Mouse (Mus musculus) limb, embryonic 15.5 days (tissue): ENCODE results near the gene Coq5. TPM values are rescaled to one million over a fixed set of nuclear protein-coding genes. Genes with fewer than 3 reads are reported as not detected.

ENCODE experiments used
- ATAC-seq: fragments of 200-750 bp; cut with Nextera tagmentation; 2 replicates; pipeline ENCODE4 v1.8.0; 2017; ENCODE audit warnings: low read depth, moderate TSS enrichment; ENCODE audit not compliant: insufficient number of reproducible peaks, low FRiP score, low TSS enrichment
- H3K27ac ChIP-seq: fragments of 300-500 bp; sonication (generic); 2 replicates; pipeline ENCODE4 v1.5.1; 2015; ENCODE audit warnings: moderate library complexity, mild to moderate bottlenecking, inconsistent platforms
- H3K27me3 ChIP-seq: fragments of 300-500 bp; sonication (generic); 2 replicates; pipeline ENCODE4 v1.6.1; 2015; ENCODE audit warnings: inconsistent platforms
- H3K36me3 ChIP-seq: fragments of 300-500 bp; sonication (generic); 2 replicates; pipeline ENCODE4 v1.6.1; 2015; ENCODE audit warnings: inconsistent platforms
- H3K4me1 ChIP-seq: fragments of 300-500 bp; sonication (generic); 2 replicates; pipeline ENCODE4 v1.6.1; 2015; ENCODE audit warnings: inconsistent platforms
- H3K4me2 ChIP-seq: fragments of 300-500 bp; sonication (generic); 2 replicates; pipeline ENCODE4 v1.6.1; 2015; ENCODE audit warnings: mild to moderate bottlenecking, inconsistent platforms
- H3K4me3 ChIP-seq: fragments of 300-500 bp; sonication (generic); 2 replicates; pipeline ENCODE4 v1.5.1; 2015; ENCODE audit warnings: mild to moderate bottlenecking, inconsistent platforms
- H3K9ac ChIP-seq: fragments of 300-500 bp; sonication (generic); 2 replicates; pipeline ENCODE4 v1.6.1; 2015; ENCODE audit warnings: inconsistent platforms
- H3K9me3 ChIP-seq: fragments of 300-500 bp; sonication (generic); 2 replicates; pipeline ENCODE4 v1.6.1; 2016; ENCODE audit warnings: inconsistent platforms
- WGBS: fragments of 180-500 bp; shearing (Covaris S2); methylation state at CpG from one replicate; pipeline ENCODE4 v1.1.7; 2015; 5-methylcytosine and 5-hydroxymethylcytosine counted together
- polyA plus RNA-seq: library from polyadenylated mRNA; unstranded; fragments of >200 nt; fragmentation: Nextera tagmentation; extraction: Ambion mirVana; gene quantifications from 2 replicates; pipeline ENCODE4 v1.2.1, GENCODE M21; 2015

Coq5 gene
- polyA plus RNA-seq: 36.4 and 43.7 TPM in 2 replicates

DNA sequence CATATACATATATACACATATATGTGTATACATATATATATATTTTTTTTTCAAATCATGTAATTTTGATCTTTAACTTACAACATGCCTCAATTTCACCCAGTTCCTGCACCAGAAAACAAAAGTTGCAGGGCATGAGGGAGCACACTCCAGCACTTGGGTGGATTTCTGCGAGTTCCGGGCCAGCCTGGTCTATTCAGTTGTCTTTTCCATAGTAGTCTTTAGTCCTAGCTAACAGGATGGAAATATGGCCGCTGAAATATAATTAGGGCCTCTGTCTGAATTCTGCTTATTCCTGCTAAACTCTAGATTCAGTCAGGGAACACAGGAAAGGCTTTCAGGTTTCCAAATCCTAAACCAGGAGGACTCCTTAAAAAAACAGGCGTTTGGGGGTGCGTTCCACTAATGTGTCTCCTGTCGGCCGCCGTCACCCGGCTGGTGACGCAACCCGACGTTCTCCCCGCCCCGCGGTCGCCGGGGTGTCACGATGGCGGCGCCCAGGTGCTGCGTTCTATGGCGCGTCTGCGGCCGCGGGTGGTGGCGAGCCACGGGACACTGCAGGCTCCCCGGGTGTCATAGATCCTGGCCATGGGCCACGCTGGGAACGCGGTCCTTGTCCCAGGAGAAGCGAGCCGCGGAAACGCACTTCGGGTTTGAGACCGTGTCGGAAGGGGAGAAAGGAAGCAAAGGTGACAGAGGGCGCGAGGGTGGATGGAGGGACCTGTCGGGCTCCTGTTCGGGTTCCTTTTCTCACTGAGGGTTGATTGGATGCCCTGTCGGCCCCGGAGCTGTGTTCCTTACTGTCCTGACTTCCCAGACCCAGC is at the start of gene Coq5:
TSS of gene Coq5 (plus strand) at position 441 of the 824 bp plus-strand sequence.
- Histone ChIP-seq H3K4me2 (peak within 1 kb of the TSS; percentile 89), H3K9me3 (no peaks in the 10 kb centered on the region), H3K27me3 (no peaks in the 10 kb centered on the region), H3K4me3 (peak within 1 kb of the TSS; percentile 72), H3K9ac (peak within 1 kb of the TSS; percentile 57), H3K27ac (peak within 1 kb of the TSS; percentile 47; the same call in 1 of the 2 replicates), H3K4me1 (peaks cover 5% of the 10 kb centered on the region), H3K36me3 (peaks cover 10% of the 10 kb centered on the region)
- WGBS: 4% methylated on average over 45 of the region's 45 CpGs
- 0 out of 2 replicates have a peak, but pooled peaks have one; percentile 65 for ATAC-seq

DNA sequence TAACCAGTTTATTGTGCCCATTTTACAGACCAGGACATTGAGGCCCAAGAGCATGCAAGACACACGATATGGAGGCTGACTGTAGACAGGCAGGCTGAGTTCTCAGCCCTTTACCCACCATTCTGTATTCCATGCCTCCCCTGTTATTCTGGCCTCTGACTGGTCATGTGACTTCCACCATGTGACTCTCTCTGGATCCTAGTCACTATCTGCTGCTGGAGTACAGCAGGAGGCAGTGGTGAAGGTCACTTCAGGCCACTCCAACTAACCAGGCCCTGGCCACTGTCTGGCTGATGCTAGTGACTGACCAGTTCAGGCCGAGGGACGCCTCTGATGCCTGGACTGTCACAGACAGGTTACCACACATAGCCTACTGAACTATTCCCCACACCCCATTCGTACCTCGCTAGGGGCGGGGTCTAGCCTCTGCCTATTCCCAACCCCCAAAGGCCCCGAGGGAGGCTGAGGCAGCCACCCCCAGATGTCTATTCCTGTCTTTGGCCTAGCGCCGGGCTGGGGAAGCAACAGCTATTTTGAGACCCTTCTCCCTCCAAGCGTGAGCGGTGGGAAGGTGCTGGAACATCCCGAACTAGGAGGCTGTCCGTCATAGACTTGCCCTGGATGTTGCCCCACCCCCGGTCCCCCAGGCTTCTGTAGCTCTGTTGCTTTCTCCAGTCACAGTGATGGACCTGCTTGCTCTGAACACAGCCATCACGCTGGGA is 48.5 kb upstream of the Coq5 start:
- Histone ChIP-seq H3K27ac (no peak overlapping the region), H3K4me2 (no peak overlapping the region), H3K9me3 (no peaks in the 10 kb centered on the region), H3K4me3 (no peak overlapping the region), H3K9ac (no peak overlapping the region), H3K4me1 (peaks cover 17% of the 10 kb centered on the region), H3K36me3 (no peaks in the 10 kb centered on the region), H3K27me3 (peaks cover 20% of the 10 kb centered on the region; the same call in 1 of the 2 replicates)
- ATAC-seq: no peak
- 46% methylated on average over 15 of the region's 15 CpGs for WGBS

DNA sequence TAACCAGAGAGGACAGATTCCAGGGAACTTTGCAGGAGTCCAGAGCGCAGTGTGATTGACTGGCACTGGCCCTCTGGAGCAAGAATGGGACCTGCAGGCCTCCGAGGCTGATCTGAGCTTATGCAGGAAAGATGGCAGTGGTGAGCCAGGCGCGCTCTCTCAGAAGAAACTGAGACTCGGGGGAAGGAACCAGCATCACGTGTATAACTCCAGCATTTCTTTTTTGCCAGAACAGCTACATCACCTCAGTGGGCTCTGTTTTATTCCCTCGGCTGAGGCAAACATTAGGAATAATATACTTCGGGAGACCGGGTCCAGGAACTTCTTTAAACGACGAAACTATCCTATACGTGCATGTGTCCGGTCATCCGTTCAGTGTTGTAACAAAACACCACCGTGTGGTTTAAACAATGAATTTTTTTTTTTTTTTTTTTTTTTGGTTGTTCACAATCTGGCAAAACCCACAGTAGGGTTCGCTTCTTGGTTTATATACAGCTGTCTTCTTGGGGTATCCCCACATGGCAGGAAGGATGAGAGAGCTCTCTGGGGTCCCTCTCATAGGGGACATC is 47.8 kb upstream of the Coq5 start:
- 28% methylated on average over 16 of the region's 16 CpGs for WGBS
- H3K9me3 ChIP-seq: no peaks in the 10 kb centered on the region
- no peak overlapping the region for H3K4me3 ChIP-seq
- H3K27me3 ChIP-seq: peaks cover 20% of the 10 kb centered on the region; the same call in 1 of the 2 replicates
- H3K9ac ChIP-seq: no peak overlapping the region
- ATAC-seq: no peak
- H3K27ac ChIP-seq: no peak overlapping the region
- H3K4me1 ChIP-seq: peaks cover 19% of the 10 kb centered on the region
- H3K4me2 ChIP-seq: no peak overlapping the region
- H3K36me3 ChIP-seq: no peaks in the 10 kb centered on the region

DNA sequence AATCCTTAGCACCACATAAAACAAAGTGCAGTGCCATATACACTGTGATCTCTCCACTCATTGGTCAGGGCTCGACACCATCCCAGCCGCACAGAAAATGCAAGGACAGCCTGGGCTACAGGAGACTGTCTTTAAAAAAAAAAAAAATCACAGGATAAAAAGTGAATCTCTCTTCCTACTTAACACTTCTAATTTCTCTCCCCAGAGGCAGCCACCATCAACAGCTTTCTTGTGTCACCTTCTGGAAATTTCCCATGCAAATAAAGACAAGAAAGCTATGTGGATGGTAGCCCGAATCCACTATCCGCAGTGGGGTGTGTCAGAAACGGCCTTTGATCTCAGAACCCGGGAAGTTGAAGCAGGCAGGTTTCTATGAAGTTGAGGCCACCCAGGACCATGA is 47.0 kb upstream of the Coq5 start:
- ATAC-seq: no peak
- Histone ChIP-seq H3K4me3 (no peak overlapping the region), H3K36me3 (no peaks in the 10 kb centered on the region), H3K9ac (no peak overlapping the region), H3K4me1 (peaks cover 19% of the 10 kb centered on the region), H3K27me3 (peaks cover 20% of the 10 kb centered on the region; the same call in 1 of the 2 replicates), H3K27ac (no peak overlapping the region), H3K9me3 (no peaks in the 10 kb centered on the region), H3K4me2 (no peak overlapping the region)
- 44% methylated on average over 6 of the region's 6 CpGs for WGBS

DNA sequence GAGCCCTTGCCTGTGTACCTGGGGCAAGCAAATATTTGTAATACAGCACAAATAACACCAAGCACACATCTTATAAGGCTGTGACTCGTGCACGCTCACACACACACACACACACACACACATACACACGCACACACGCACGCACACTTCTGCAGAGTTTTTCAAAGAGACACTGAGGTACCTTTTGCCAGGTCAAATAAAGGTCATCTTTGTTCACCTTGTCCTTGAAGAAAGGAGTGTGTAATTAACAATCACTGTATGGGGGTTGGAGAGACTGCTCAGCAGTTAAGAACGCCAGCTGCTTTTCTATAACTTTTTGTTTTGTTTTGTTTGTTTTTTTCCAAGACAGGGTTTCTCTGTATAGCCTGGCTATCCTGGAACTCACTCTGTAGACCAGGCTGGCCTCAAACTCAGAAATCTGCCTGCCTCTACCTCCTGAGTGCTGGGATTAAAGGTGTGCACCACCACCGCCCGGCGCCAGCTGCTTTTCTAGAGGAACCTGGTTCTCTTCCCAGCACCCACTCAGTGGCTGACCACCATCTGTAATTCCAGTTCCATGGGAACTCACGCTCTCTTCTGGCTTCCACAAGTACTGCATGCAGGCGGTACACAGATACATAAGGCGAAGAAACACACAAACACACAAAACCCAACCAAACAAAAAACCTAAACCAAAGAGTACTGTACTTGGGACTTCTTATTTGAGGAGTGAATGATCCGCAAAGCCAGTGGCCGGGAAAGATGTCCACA is 46.3 kb upstream of the Coq5 start:
- no peak for ATAC-seq
- no peak overlapping the region for H3K4me2 ChIP-seq
- no peak overlapping the region for H3K27ac ChIP-seq
- H3K27me3 ChIP-seq: peaks cover 20% of the 10 kb centered on the region; the same call in 1 of the 2 replicates
- no peak overlapping the region for H3K4me3 ChIP-seq
- no peaks in the 10 kb centered on the region for H3K36me3 ChIP-seq
- H3K4me1 ChIP-seq: peaks cover 19% of the 10 kb centered on the region
- H3K9me3 ChIP-seq: no peaks in the 10 kb centered on the region
- 91% methylated on average over 14 of the region's 14 CpGs for WGBS
- H3K9ac ChIP-seq: no peak overlapping the region

DNA sequence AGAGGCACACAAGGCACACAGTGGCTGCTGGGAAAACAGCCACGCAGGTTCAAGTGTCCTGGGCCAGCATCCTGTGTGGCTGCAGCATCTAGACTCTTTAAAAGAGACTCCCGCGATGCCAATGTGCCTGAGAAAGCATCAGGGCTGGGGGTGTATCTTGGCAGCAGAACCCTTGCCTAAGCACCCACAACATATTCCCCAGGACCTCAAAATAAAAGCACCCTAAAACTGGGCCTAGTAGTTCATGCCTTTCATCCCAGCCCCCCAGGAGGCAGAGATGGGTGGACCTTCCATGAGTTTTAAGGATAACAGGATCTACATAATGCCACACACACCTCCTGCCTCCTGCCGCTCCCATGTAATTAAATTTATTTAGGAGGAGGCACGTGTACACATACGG is 44.9 kb upstream of the Coq5 start:
- ATAC-seq: no peak

DNA sequence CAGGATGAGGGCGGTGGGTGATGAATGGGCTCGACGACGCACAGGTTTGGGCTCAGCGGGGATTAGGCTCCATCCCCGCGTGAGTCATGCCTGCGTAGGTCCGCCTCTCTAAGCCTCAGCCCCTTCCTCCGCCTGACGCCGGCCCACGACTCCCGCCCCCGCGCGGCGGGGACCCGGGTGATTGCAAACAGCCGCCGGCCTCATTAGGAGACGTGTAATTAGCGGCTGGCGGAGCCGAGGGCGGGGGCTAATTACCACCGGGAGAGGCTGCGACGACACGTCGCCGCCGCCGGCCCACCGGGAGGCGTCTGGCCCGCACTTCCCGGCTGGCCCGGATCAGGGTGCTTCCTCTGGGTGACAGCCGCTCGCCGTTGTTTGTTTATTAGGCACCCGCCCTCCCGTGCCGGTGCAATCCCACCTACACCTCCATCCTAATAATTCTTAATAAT is 44.1 kb upstream of the Coq5 start:
- peak overlapping the region; percentile 33; the same call in 1 of the 2 replicates for H3K27ac ChIP-seq
- H3K27me3 ChIP-seq: peaks cover 20% of the 10 kb centered on the region; the same call in 1 of the 2 replicates
- peak overlapping the region; percentile 93 for H3K4me2 ChIP-seq
- peaks cover 26% of the 10 kb centered on the region for H3K4me1 ChIP-seq
- H3K4me3 ChIP-seq: peak overlapping the region; percentile 58
- peaks cover 7% of the 10 kb centered on the region for H3K36me3 ChIP-seq
- 0% methylated on average over 45 of the region's 45 CpGs for WGBS
- H3K9me3 ChIP-seq: no peaks in the 10 kb centered on the region
- no peak; the same call in 1 of the 2 replicates for ATAC-seq
- H3K9ac ChIP-seq: peak overlapping the region; percentile 56

More for the DNA sequence above, 44.9 kb upstream of the Coq5 start:
- 53% methylated on average over 6 of the region's 6 CpGs for WGBS
- Histone ChIP-seq H3K4me1 (peaks cover 26% of the 10 kb centered on the region), H3K9me3 (no peaks in the 10 kb centered on the region), H3K9ac (no peak overlapping the region), H3K4me2 (no peak overlapping the region), H3K27me3 (peaks cover 20% of the 10 kb centered on the region; the same call in 1 of the 2 replicates), H3K4me3 (no peak overlapping the region), H3K36me3 (no peaks in the 10 kb centered on the region), H3K27ac (no peak overlapping the region)

DNA sequence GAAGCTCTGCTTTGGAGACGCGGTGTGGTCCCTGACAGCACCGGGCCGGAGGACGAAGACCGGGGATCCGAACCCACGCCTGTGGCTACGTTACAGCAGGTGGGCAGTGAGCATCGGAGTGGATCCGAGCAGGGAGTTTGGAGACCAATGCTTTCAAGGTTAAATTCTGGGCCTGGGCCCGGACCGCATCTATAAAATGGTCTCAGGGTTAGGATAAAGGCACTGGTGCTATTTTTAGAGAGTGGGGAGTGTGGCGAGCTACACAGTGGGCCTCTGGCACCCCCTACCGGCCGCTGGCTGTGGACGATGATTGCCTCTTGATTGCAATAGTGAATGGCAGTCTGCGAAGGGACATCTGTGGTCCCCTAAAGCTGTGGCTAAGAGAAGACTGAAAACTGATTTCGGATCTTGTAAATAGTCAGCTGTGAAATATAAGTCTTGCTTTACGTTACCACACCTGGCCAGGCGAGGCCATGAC is 43.6 kb upstream of the Coq5 start, which contains the start of gene Pop5:
TSS of gene Pop5 (plus strand) at position 51 of the 478 bp plus-strand sequence.
- ATAC-seq: peak; percentile 56; the same call in 1 of the 2 replicates
- Histone ChIP-seq H3K27ac (peak within 1 kb of the TSS; percentile 33; the same call in 1 of the 2 replicates), H3K4me2 (peak within 1 kb of the TSS; percentile 93), H3K9me3 (no peaks in the 10 kb centered on the region), H3K27me3 (peaks cover 20% of the 10 kb centered on the region; the same call in 1 of the 2 replicates), H3K36me3 (peaks cover 12% of the 10 kb centered on the region), H3K4me3 (peak within 1 kb of the TSS; percentile 58), H3K9ac (peak within 1 kb of the TSS; percentile 56), H3K4me1 (peaks cover 26% of the 10 kb centered on the region)
- WGBS: 1% methylated on average over 21 of the region's 21 CpGs

DNA sequence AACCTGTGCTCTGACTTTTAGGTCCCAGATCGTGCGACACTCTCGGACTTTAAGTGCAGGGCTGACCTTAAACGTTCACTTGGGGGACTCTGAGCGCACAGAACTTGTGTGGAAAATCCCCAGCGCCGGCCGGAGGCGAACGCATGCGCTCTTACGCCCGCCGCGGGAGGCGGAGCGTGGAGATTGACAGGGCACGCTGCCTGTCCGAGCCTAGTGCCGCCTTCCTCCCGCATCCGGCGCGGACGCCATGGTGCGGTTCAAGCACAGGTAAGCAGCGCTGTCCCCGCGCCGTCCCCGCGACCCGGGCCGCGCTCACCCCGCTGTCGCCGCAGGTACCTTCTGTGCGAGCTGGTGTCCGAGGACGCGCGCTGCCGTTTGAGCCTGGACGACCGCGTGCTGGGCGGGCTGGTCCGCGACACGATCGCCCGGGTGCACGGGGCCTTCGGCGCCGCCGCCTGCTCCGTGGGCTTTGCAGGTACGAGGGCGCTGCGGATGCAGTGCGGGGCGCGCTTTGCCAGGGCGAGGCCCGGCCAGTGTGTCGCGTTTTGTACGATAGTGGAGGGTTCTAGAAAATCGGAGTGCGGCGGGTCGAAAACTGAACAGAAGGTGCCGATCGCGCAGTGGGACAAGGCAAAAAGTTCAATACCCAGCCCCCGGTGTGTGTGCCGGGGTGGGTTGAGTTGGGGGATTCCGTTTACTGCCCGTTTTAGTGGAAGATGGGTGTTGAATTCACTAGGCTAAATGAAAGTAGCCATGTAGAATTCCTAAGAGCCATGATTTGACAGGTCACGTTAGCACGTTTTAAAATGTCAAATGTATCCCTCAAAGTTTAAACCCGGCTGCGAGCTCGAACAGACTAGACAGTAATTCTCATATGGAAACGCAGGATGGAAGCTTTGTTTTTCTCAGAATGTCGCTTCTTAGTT is 41.4 kb upstream of the Coq5 start:
- H3K4me1 ChIP-seq: peaks cover 19% of the 10 kb centered on the region
- WGBS: under 1% methylated on average over 88 of the region's 88 CpGs
- H3K27me3 ChIP-seq: peaks cover 10% of the 10 kb centered on the region; the same call in 1 of the 2 replicates
- peaks cover 35% of the 10 kb centered on the region for H3K36me3 ChIP-seq
- peak overlapping the region; percentile 80 for H3K4me3 ChIP-seq
- H3K9ac ChIP-seq: peak overlapping the region; percentile 63
- H3K4me2 ChIP-seq: peak overlapping the region; percentile 80
- peak; percentile 78; the same call in 1 of the 2 replicates for ATAC-seq
- no peaks in the 10 kb centered on the region for H3K9me3 ChIP-seq
- peak overlapping the region; percentile 69 for H3K27ac ChIP-seq

DNA sequence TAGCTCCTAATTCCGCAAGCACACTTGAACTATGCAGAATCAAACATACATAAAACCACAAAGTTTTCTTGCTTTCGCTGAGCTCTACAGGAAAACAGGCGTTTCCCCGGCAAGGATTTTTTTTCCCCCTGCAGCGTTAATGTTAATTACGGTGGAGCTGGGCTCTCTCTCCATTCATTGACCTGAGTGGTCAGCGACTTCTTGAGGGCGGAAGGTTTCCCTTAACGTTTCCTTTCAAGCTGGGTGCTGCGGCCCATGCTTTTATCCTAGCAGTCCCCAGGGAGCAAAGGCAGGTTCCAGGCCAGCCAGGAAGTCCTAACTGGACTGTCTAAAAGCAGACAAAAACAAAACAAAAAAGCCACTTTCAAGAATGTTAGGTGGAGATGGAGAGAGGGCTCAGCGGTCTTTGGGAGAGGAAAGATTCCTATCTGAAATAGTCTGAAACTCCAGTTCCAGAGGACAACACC is 40.7 kb upstream of the Coq5 start:
- no peak for ATAC-seq
- Histone ChIP-seq H3K9me3 (no peaks in the 10 kb centered on the region), H3K36me3 (peaks cover 42% of the 10 kb centered on the region), H3K27ac (no peak overlapping the region), H3K9ac (no peak overlapping the region), H3K4me2 (peak overlapping the region; percentile 80), H3K27me3 (peaks cover 10% of the 10 kb centered on the region; the same call in 1 of the 2 replicates), H3K4me1 (peaks cover 19% of the 10 kb centered on the region), H3K4me3 (peak overlapping the region; percentile 80)
- 5% methylated on average over 11 of the region's 11 CpGs for WGBS
